Mouse (Mus musculus): ENCODE data around the gene Dtx3. TPM values are rescaled to one million over a fixed set of nuclear protein-coding genes. Genes with fewer than 3 reads are reported as not detected.

Gene Dtx3
- polyA plus RNA-seq, 1 experiment from 2014 or later = 33.2 TPM

DNA sequence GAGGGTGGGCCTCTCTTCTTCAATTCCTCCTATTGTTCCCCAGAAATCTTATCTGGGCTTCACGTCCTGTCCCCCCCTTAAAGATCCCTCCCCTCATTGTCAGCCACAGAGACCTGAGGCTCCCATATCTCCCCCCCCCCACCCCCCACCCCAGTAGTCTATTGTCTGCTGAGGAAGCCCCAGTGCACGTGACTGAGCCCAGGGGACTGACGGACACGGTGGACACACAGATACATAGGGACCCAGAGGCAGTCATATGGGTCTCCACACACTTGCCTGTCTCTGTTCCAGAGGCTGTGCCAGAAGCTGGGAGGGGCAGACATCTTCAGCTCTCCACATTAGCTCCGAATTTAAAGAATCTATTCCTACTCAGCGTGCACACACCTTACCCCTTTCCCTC lies 14.0 kb downstream of the Dtx3 start:
- H3K4me2 ChIP-seq = no peak overlapping the region
- H3K27ac ChIP-seq = no peak overlapping the region
- peaks cover 55% of the 10 kb centered on the region for H3K4me1 ChIP-seq
- peaks cover 11% of the 10 kb centered on the region for H3K36me3 ChIP-seq
- no peak overlapping the region for H3K4me3 ChIP-seq
- 41% methylated on average over 6 of the region's 6 CpGs for WGBS (ENCODE audit: insufficient replicate concordance)
- no peak overlapping the region for H3K9ac ChIP-seq
- H3K27me3 ChIP-seq (replicated peaks) = peaks cover 77% of the 10 kb centered on the region
- no peaks in the 10 kb centered on the region for H3K9me3 ChIP-seq (replicated peaks)
- no peak for ATAC-seq

GRCm38 (mm10) chr10:127180695-127181047 lies 14.9 kb downstream of the Dtx3 start:
- no peak overlapping the region for H3K9ac ChIP-seq
- ATAC-seq = no peak
- peaks cover 57% of the 10 kb centered on the region for H3K4me1 ChIP-seq
- 6% methylated on average over 3 of the region's 3 CpGs for WGBS (ENCODE audit: insufficient replicate concordance)
- no peaks in the 10 kb centered on the region for H3K9me3 ChIP-seq (replicated peaks)
- no peak overlapping the region for H3K4me3 ChIP-seq
- H3K36me3 ChIP-seq = peaks cover 9% of the 10 kb centered on the region; the same call in 1 of the 2 replicates
- H3K4me2 ChIP-seq = peak overlapping the region; percentile 56
- no peak overlapping the region for H3K27ac ChIP-seq
- peaks cover 85% of the 10 kb centered on the region for H3K27me3 ChIP-seq (replicated peaks)

DNA sequence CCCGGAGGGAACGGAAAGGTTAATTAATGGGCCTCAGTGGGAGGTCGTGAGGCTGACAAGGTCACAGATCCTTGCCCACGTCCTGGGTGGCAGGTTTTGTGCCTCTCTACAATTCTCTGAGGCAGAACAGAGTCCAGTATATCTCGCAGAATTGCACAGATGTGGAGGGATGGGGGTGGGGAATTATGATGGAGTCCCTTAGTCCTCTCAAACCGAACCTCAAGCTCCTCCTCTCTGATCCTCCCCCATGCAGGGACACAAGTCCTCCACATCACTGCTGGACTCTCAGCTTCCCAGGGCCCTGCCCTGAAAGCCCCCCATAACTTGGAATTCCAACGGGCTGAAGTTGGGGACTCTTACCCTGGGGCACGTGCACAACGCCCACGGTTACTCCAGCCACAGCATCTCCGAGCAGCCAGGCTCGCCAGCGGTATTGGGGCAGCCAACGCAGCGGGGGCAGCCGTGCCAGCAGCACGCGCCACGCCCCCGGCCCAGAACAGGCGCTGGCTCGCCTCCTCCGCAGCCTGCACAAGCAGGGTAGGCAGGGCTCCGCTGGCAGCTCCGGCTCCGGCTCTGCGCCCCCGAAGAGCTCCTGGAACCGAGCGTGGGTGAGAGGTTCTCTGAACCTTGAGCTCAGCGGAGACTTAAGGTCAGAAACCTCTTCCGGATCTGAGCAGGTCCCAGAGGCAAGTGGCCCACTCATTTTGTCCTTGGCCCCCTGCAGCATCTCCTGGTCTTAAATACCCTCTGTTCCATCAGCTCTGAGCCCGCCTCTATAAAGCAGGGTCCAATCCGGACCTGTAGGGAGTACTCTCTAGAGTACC lies 15.4 kb downstream of the Dtx3 start, which contains the start of gene Slc26a10:
TSS of gene Slc26a10 (minus strand) at position 775 of the 824 bp plus-strand sequence.
- Histone ChIP-seq H3K4me3 (peak within 1 kb of the TSS; percentile 31), H3K27me3 (replicated peaks) (peaks cover 86% of the 10 kb centered on the region), H3K4me2 (peak within 1 kb of the TSS; percentile 56), H3K9ac (0 out of 2 replicates have a peak within 1 kb of the TSS, but pooled peaks have one; percentile 1), H3K27ac (no peak within 1 kb of the TSS), H3K9me3 (replicated peaks) (no peaks in the 10 kb centered on the region), H3K36me3 (peaks cover 4% of the 10 kb centered on the region; the same call in 1 of the 2 replicates), H3K4me1 (peaks cover 57% of the 10 kb centered on the region)
- no peak for ATAC-seq
- 5% methylated on average over 34 of the region's 34 CpGs for WGBS (ENCODE audit: insufficient replicate concordance)

DNA sequence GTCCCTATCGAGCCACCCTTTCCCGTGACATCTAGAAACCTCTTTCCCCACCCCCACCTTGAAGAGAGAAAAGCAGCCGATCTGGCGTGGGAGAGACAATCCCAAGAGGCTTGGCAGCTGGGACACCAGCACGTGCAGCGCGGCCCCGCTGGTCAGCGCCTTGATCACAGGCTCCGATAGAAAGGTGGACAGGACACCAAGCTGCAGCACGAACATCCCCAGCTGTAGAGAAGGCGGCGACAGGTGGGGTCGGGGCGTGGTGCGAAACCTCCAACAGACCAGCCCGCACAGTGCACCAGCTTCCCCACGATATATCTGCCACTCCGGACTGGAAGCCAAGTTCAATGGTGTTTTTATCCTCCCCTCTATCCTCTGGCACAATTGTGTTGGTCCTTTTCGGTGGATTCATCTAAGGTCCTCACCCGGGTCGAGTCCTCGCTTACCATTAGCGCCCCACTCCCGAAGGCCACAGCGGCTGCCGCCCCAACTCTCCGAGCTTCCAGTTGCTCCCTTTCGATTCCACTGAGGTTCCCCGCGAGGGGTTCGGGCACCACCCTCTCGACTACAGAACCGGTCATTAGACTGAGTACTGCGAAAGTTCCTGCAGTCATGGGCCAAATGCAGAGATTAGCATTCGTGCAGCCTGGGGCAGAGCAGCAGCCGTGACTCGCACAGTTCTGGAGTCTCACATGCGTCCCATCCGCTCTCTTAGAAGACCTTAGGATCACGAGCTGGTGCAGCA lies 17.1 kb downstream of the Dtx3 start:
- 4% methylated on average over 41 of the region's 41 CpGs for WGBS (ENCODE audit: insufficient replicate concordance)
- peak overlapping the region; percentile 45 for H3K9ac ChIP-seq
- peak overlapping the region; percentile 72 for H3K4me2 ChIP-seq
- H3K4me3 ChIP-seq = peak overlapping the region; percentile 47
- H3K27ac ChIP-seq = no peak overlapping the region
- peaks cover 47% of the 10 kb centered on the region for H3K4me1 ChIP-seq
- no peak; the same call in 1 of the 2 replicates for ATAC-seq
- 0 out of 2 replicates have a peak, but pooled peaks cover 4% of the 10 kb centered on the region for H3K36me3 ChIP-seq
- H3K27me3 ChIP-seq (replicated peaks) = peaks cover 86% of the 10 kb centered on the region
- H3K9me3 ChIP-seq (replicated peaks) = no peaks in the 10 kb centered on the region

- H3K9ac ChIP-seq = peak overlapping the region; percentile 45
- under 1% methylated on average over 23 of the region's 23 CpGs for WGBS (ENCODE audit: insufficient replicate concordance)
- peak overlapping the region; percentile 47 for H3K4me3 ChIP-seq
- H3K27me3 ChIP-seq (replicated peaks) = peaks cover 85% of the 10 kb centered on the region
- H3K4me2 ChIP-seq = peak overlapping the region; percentile 72
- no peaks in the 10 kb centered on the region for H3K9me3 ChIP-seq (replicated peaks)
- H3K27ac ChIP-seq = no peak overlapping the region
- H3K36me3 ChIP-seq = 0 out of 2 replicates have a peak, but pooled peaks cover 2% of the 10 kb centered on the region
- ATAC-seq = peak; percentile 46
- peaks cover 45% of the 10 kb centered on the region for H3K4me1 ChIP-seq
These were observed 17.8 kb downstream of the Dtx3 start for GRCm38 (mm10) chr10:127177719-127178118.

- no peak for ATAC-seq
- 25% methylated on average over 9 of the region's 9 CpGs for WGBS (ENCODE audit: insufficient replicate concordance)
- Histone ChIP-seq H3K4me2 (peak overlapping the region; percentile 72), H3K36me3 (no peaks in the 10 kb centered on the region), H3K27ac (no peak overlapping the region), H3K9me3 (replicated peaks) (no peaks in the 10 kb centered on the region), H3K9ac (no peak overlapping the region; the same call in 1 of the 2 replicates), H3K27me3 (replicated peaks) (peaks cover 80% of the 10 kb centered on the region), H3K4me1 (peaks cover 45% of the 10 kb centered on the region), H3K4me3 (peak overlapping the region; percentile 47)
These were observed 18.3 kb downstream of the Dtx3 start for GRCm38 (mm10) chr10:127177235-127177634.

GRCm38 (mm10) chr10:127176756-127177155 lies 18.8 kb downstream of the Dtx3 start:
- WGBS (ENCODE audit: insufficient replicate concordance) = 9% methylated on average over 7 of the region's 7 CpGs
- Histone ChIP-seq H3K4me1 (peaks cover 45% of the 10 kb centered on the region), H3K27me3 (replicated peaks) (peaks cover 79% of the 10 kb centered on the region)

GRCm38 (mm10) chr10:127176228-127176627 lies 19.3 kb downstream of the Dtx3 start:
- Histone ChIP-seq H3K9ac (no peak overlapping the region), H3K27ac (no peak overlapping the region), H3K4me2 (peak overlapping the region; percentile 72; the same call in 1 of the 2 replicates), H3K4me1 (peaks cover 46% of the 10 kb centered on the region), H3K4me3 (no peak overlapping the region), H3K27me3 (replicated peaks) (peaks cover 79% of the 10 kb centered on the region), H3K9me3 (replicated peaks) (no peaks in the 10 kb centered on the region), H3K36me3 (no peaks in the 10 kb centered on the region; the same call in 1 of the 2 replicates)
- 35% methylated on average over 3 of the region's 3 CpGs for WGBS (ENCODE audit: insufficient replicate concordance)
- ATAC-seq = no peak

More at GRCm38 (mm10) chr10:127176756-127177155, 18.8 kb downstream of the Dtx3 start:
- no peak overlapping the region; the same call in 1 of the 2 replicates for H3K9ac ChIP-seq
- no peaks in the 10 kb centered on the region; the same call in 1 of the 2 replicates for H3K36me3 ChIP-seq
- no peak for ATAC-seq
- no peaks in the 10 kb centered on the region for H3K9me3 ChIP-seq (replicated peaks)
- peak overlapping the region; percentile 47; the same call in 1 of the 2 replicates for H3K4me3 ChIP-seq
- H3K27ac ChIP-seq = no peak overlapping the region
- peak overlapping the region; percentile 72 for H3K4me2 ChIP-seq

GRCm38 (mm10) chr10:127174170-127174569 lies 21.4 kb downstream of the Dtx3 start:
- Histone ChIP-seq H3K4me1 (peaks cover 47% of the 10 kb centered on the region), H3K4me3 (no peak overlapping the region), H3K36me3 (no peaks in the 10 kb centered on the region; the same call in 1 of the 2 replicates), H3K27ac (no peak overlapping the region), H3K27me3 (replicated peaks) (peaks cover 77% of the 10 kb centered on the region), H3K9ac (no peak overlapping the region), H3K9me3 (replicated peaks) (no peaks in the 10 kb centered on the region), H3K4me2 (no peak overlapping the region)
- ATAC-seq = no peak
- WGBS (ENCODE audit: insufficient replicate concordance) = 71% methylated on average over 7 of the region's 7 CpGs

DNA sequence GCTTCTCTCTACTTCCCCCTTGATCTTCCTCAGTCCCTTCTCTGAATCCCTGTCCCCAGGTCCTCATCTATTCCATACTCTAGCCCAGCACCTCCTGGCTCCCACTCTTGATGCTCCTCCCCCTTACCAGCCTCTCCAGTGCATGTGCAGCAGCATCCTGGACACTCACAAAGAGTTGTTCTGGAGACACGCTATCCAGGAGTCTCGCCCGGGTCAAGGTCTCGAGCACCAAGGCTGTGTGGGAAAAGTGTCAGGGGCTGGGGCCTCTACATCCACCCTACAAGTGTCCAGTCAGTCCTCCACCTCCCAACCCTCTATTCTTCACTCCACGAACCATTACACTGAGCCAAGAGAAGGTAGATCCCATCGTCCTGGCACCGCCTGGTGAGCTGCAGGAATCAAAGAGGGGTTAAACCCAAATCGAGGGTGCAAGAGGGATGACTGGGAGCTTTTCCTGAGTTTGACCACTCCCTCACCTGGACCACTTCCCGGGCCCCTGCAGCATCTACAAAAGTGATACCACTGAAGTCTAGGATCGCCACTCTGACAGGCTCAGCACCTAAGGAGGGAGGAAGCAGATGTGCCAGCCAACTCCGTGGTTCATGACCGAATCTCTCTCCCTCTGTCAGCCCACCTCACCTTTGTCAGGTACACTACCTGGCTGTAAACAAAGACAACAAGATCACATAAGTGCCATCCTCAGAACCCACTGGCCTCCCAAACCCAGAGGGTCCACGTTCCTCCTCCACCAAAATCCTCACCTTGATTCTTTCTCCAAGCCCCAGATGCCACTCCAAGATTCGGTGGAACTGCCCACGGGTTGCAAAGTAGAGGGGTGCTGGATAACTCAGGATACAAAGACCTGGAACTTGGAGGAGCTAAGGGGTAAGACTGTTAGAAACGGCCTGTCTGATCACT lies 22.1 kb downstream of the Dtx3 start:
- Histone ChIP-seq H3K36me3 (no peaks in the 10 kb centered on the region; the same call in 1 of the 2 replicates), H3K4me3 (no peak overlapping the region), H3K4me1 (peaks cover 42% of the 10 kb centered on the region), H3K4me2 (no peak overlapping the region), H3K9me3 (replicated peaks) (no peaks in the 10 kb centered on the region), H3K27ac (no peak overlapping the region), H3K27me3 (replicated peaks) (peaks cover 77% of the 10 kb centered on the region), H3K9ac (no peak overlapping the region)
- no peak for ATAC-seq
- WGBS (ENCODE audit: insufficient replicate concordance) = 67% methylated on average over 16 of the region's 16 CpGs

DNA sequence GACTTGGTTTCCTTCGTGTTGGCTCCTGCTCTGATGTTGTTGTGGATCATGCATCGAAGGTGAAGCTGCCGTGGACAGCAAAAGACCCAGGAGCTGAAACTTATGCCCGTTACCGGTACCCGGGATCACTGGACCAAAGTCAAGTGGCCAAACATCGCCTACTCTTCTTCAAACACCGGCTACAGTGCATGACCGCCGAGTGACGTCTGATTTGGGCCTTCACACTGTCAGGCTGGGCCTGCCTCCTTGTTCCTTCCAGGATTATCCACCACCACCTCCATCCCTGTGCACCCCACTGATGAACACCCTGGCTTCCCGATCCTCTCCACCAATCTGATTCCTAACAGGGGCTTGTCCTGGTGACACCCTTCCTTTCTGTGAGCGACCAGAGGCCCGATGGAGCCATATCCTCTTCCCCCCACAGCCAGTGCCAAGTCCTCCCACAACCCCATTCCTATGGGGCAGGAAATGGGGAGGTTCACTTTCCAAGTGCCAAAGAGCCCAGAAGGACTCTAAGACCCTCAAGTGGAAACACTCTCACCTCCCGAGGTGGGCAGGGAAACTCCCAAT lies 23.8 kb downstream of the Dtx3 start:
- H3K27me3 ChIP-seq (replicated peaks) = peaks cover 75% of the 10 kb centered on the region
- no peak for ATAC-seq
- WGBS (ENCODE audit: insufficient replicate concordance) = 81% methylated on average over 15 of the region's 15 CpGs
- H3K4me2 ChIP-seq = no peak overlapping the region
- H3K4me3 ChIP-seq = no peak overlapping the region
- no peak overlapping the region for H3K9ac ChIP-seq
- H3K27ac ChIP-seq = no peak overlapping the region
- H3K4me1 ChIP-seq = peaks cover 38% of the 10 kb centered on the region
- no peaks in the 10 kb centered on the region for H3K9me3 ChIP-seq (replicated peaks)
- no peaks in the 10 kb centered on the region; the same call in 1 of the 2 replicates for H3K36me3 ChIP-seq
